Mouse (Mus musculus) heart, adult 18-20 months (tissue): ENCODE measurements around the gene 9430097D07Rik. TPM values are rescaled to one million over a fixed set of nuclear protein-coding genes. Genes with fewer than 3 reads are reported as not detected.

Experiments
- DNase-seq, 2 experiments: peaks; one replicate each; pipeline ENCODE4 v3.0.0; 2021 to 2022; ENCODE audit warnings: mixed read lengths in 1 of 2
- long read RNA-seq, 2 experiments: library from polyadenylated mRNA; stranded (forward); transcript quantifications; one replicate each; pipeline ENCODE4 v2.0.0; 2021
- total RNA-seq, 2 experiments: library from RNA; stranded (reverse); gene quantifications; 2 replicates each; pipeline ENCODE4 v1.2.3; 2021

Gene 9430097D07Rik
- not detected for total RNA-seq
- long read RNA-seq, experiment 1, result 0 reads
- long read RNA-seq, experiment 2, result 0 reads

- no peak for DNase-seq
These were observed at the start of gene 9430097D07Rik for GRCm38 (mm10) chr2:32575586-32576160. Gene 9430097D07Rik (minus strand): TSS chr2:32575684.

- no peak for DNase-seq
These were observed 48.7 kb upstream of the 9430097D07Rik start for GRCm38 (mm10) chr2:32624111-32624748.

- DNase-seq, result no peak
These were observed 46.0 kb upstream of the 9430097D07Rik start, which contains the start of gene Ak1 for GRCm38 (mm10) chr2:32621517-32621859. Gene Ak1 (plus strand): TSS chr2:32621758.

GRCm38 (mm10) chr2:32620682-32621516 lies 45.4 kb upstream of the 9430097D07Rik start:
- peak; percentile 77 to 92 for DNase-seq

GRCm38 (mm10) chr2:32618051-32618450 lies 42.6 kb upstream of the 9430097D07Rik start:
- DNase-seq, result no peak

- DNase-seq, result no peak
These were observed 42.1 kb upstream of the 9430097D07Rik start for GRCm38 (mm10) chr2:32617601-32618000.

- no peak for DNase-seq
These were observed 41.6 kb upstream of the 9430097D07Rik start for GRCm38 (mm10) chr2:32617109-32617508.

- no peak for DNase-seq
These were observed 36.8 kb upstream of the 9430097D07Rik start for GRCm38 (mm10) chr2:32612274-32612673.

- peak; percentile 63 to 86 for DNase-seq
These were observed 35.2 kb upstream of the 9430097D07Rik start for GRCm38 (mm10) chr2:32610610-32611229.

- DNase-seq, result no peak
These were observed 33.4 kb upstream of the 9430097D07Rik start for GRCm38 (mm10) chr2:32608778-32609435.

- DNase-seq, result peak; percentile 92
These were observed 32.8 kb upstream of the 9430097D07Rik start for GRCm38 (mm10) chr2:32608141-32608777.

- peak; percentile 74 to 75 for DNase-seq
These were observed 31.9 kb upstream of the 9430097D07Rik start for GRCm38 (mm10) chr2:32607262-32607947.

GRCm38 (mm10) chr2:32606161-32607142 lies 31.0 kb upstream of the 9430097D07Rik start:
- peak; percentile 90 to 93 for DNase-seq

- DNase-seq, result no peak
These were observed 29.1 kb upstream of the 9430097D07Rik start for GRCm38 (mm10) chr2:32604631-32605030.

- DNase-seq, result peak; percentile 89 to 95
These were observed 27.1 kb upstream of the 9430097D07Rik start for GRCm38 (mm10) chr2:32602600-32603054.

GRCm38 (mm10) chr2:32601417-32602065 lies 26.1 kb upstream of the 9430097D07Rik start:
- DNase-seq, result peak in 1 of 2 experiments; percentile 49

- no peak for DNase-seq
These were observed 23.9 kb upstream of the 9430097D07Rik start, which contains the start of gene St6galnac6 for GRCm38 (mm10) chr2:32599409-32599808. Gene St6galnac6 (plus strand): TSS chr2:32599709.

GRCm38 (mm10) chr2:32598506-32598905 lies 23.0 kb upstream of the 9430097D07Rik start:
- DNase-seq, result peak; percentile 44 to 61

GRCm38 (mm10) chr2:32597699-32598098 lies 22.2 kb upstream of the 9430097D07Rik start:
- no peak for DNase-seq
